Mouse (Mus musculus) brain, embryonic 14.5 days (tissue): ENCODE measurements around the gene Gm9573.

Experiments
- CTCF ChIP-seq: fragments of 200-500 bp; IDR thresholded peaks from 2 replicates; pipeline ENCODE4 v1.5.1; 2012; ENCODE audit warnings: inconsistent platforms, mild to moderate bottlenecking, moderate library complexity, borderline replicate concordance; ENCODE audit not compliant: insufficient read depth, insufficient read length; ENCODE audit errors: extremely low read depth
- POLR2A ChIP-seq: fragments of 200-500 bp; IDR thresholded peaks from 2 replicates; pipeline ENCODE4 v1.6.1; 2012; ENCODE audit warnings: mild to moderate bottlenecking, inconsistent platforms, borderline replicate concordance; ENCODE audit not compliant: poor library complexity, insufficient read depth, insufficient read length, severe bottlenecking; ENCODE audit errors: extremely low read depth

GRCm38 (mm10) chr17:35587291-35587690, 39.1 kb downstream of the Gm9573 start:
- TF ChIP-seq POLR2A (no peak), CTCF (no peak)
